Mouse (Mus musculus) urinary bladder, postnatal 10 days (tissue): Measurements from ENCODE around the gene Slc8a2.

Experiments
- DNase-seq: peaks from one replicate; pipeline ENCODE4 v3.0.0; 2022; ENCODE audit warnings: low spot score

Gene Slc8a2

GRCm38 (mm10) chr7:16125829-16126228 is 3.8 kb upstream of the Slc8a2 start:
- DNase-seq: no peak

- DNase-seq: no peak
Measured at GRCm38 (mm10) chr7:16128344-16128743, 1.3 kb upstream of the Slc8a2 start.

DNA sequence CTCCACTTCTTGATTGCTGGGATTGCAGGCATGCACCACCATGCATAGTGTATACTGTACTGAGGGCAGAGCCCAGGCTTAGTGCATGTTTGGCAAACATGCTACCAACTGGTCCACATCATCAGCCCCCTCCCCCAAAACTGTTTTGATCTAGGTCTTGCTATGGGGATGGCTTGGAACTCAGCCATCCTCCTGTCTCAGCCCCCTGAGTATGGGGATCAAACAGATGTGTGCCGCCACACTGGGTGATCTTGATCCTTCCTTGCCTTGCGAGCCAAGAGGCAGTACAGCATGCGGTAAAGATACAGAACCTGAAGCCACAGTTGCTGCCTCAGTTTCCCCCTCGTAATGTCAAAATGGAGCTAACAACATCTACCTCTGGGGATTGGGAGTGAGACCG is 727 bp upstream of the Slc8a2 start:
- no peak for DNase-seq

- no peak for DNase-seq
Measured at GRCm38 (mm10) chr7:16129846-16130691, 443 bp downstream of the Slc8a2 start.

- DNase-seq: no peak
Measured at GRCm38 (mm10) chr7:16130956-16131634, 1.5 kb downstream of the Slc8a2 start.

DNA sequence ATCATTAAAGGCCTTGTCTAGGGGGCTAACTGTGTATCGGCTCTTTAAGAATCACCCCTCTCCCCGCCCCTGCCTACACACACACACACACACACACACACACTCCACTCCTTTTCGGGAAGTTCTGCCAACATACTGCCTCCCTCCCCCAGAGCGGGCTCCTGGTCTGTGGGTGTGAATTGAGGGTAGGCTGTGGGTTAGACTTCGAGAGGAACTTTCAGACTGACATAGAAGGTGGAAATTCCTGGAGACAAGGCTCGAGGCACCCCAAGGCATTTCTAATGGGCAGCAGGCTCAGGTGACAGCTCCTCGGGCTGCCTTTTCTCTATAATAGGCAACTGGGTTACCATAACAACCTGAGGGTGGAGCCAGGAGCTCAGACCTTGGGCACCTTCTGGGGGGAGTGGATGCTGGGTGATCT is 2.5 kb downstream of the Slc8a2 start:
- DNase-seq: no peak

DNA sequence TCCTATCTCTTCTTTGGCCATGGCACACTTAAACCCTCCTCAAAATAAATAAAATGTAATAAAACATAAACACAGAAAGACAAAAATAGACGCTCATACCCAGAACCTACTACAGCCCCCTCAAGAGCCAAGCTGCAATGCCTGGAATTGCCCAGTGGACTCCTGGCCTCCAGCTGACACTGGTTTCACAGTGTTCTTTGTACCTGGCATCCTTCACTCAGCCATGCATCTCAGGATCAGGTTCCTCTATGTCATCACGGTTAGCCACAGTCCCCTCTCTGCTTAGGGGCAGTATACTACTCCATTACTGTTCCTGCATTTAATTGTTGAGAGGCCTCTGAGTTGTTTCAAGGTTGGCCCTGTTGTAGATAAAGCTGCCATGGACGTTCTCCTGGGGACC is 3.3 kb downstream of the Slc8a2 start:
- no peak for DNase-seq

DNA sequence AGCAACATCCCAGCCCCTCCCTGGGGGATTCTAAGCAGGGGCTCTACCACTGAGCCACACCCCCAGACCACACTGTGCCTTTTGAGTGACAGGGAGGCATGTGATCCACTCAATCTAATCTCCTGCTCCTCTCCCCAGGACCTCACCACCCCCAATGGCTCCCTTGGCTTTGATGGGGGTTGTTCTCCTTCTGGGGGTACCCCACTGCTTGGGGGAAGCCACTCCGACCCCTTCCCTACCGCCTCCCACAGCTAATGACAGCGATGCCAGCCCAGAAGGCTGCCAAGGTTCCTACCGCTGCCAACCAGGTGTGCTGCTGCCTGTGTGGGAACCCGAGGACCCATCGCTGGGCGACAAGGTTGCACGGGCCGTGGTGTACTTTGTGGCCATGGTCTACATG is 4.1 kb downstream of the Slc8a2 start:
- no peak for DNase-seq

- DNase-seq: no peak
Measured at GRCm38 (mm10) chr7:16134951-16135392, 5.3 kb downstream of the Slc8a2 start.

- DNase-seq: no peak
Measured at GRCm38 (mm10) chr7:16146489-16147410, 17.1 kb downstream of the Slc8a2 start.

- DNase-seq: no peak
Measured at GRCm38 (mm10) chr7:16147643-16148042, 18.0 kb downstream of the Slc8a2 start.

- DNase-seq: no peak
Measured at GRCm38 (mm10) chr7:16149241-16149640, 19.6 kb downstream of the Slc8a2 start.

DNA sequence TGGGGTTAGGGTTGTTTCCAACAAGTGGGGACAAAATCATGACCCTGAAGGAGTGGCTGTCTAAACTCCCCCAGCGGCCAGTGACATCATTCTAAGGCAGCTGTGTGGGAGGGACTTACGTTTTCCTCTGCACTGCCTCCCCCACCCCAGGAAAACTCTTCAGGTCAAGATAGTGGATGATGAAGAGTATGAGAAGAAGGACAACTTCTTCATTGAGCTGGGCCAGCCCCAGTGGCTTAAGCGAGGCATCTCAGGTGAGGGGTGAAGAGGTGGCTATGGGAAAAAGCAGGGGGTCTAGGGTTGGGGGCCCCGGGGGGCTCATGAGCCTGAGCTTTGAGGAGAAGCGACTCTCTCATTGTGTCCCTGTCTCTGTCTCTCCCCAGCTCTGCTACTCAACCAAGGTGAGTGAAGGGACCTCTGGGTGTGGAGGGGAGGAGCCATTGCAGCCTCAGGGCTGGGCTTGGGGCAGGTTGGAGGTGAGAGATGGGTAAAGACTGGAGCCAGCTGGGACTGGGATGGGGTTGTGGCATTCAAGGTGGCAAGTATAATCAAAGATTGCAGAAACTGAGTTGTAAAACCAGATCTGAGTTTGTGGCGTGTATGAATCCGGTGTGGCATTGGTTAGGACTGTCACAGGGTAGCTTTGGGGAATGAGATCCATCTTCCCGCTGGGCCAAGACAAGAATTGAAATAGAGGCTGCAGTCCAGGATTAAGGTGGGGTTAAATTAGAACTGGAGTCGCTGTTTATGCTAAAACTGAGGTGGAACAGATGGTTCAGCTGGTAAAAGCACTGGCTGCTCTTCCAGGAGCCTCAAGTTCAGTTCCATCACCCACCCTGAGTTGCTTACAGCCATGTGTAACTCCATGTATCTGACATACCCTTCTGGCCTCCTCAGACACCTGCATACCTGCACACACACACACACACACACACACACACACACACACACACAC is 20.8 kb downstream of the Slc8a2 start:
- DNase-seq: no peak

GRCm38 (mm10) chr7:16153522-16153921 is 23.9 kb downstream of the Slc8a2 start:
- no peak for DNase-seq

DNA sequence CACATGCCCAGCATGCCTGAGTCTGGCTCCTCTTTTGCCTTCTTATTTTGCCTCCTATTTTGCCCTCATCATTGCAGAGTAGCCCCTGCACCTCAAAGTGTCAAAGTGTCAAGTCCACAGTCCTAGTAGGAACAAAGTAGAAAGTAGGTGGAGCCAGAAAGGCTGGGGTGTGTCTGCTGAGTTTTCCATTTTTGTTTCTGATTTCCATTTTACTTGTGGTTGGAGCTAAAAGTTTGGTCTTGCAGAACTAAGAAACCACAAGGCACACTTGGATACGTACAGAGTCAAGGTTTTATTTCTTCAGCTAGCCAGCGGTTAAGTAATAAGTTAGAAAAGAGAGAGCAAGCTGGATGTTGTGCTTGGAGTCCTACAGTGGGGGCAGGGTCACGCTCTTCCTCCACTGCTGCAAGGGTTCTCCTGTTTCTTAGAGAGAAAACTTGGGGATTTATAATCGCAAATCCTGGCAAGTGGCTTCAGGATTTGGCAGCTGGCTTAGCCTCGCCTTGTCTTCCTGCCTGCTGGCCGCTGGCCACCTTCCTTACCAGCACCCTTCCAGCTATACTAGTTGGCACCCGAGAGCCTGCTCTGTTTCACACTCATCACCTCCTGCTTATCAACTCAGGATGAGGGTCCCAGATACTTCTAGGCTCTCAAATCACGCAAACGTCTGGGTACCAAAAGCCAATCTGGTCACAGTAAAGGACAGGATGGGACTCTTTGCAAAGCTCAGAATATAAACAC is 25.7 kb downstream of the Slc8a2 start:
- no peak for DNase-seq

- no peak for DNase-seq
Measured at GRCm38 (mm10) chr7:16156105-16156714, 26.6 kb downstream of the Slc8a2 start.

DNA sequence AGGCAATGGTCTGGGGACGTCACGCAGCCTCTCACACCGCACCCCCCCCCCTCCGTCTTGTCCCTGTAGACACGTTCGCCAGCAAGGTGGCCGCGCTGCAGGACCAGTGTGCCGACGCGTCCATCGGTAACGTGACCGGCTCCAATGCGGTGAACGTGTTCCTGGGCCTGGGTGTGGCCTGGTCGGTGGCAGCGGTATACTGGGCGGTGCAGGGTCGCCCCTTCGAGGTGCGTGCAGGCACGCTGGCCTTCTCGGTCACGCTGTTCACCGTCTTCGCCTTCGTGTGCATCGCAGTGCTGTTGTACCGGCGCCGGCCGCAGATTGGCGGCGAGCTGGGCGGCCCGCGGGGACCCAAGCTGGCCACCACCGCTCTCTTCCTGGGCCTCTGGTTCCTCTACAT is 29.1 kb downstream of the Slc8a2 start:
- DNase-seq: no peak

DNA sequence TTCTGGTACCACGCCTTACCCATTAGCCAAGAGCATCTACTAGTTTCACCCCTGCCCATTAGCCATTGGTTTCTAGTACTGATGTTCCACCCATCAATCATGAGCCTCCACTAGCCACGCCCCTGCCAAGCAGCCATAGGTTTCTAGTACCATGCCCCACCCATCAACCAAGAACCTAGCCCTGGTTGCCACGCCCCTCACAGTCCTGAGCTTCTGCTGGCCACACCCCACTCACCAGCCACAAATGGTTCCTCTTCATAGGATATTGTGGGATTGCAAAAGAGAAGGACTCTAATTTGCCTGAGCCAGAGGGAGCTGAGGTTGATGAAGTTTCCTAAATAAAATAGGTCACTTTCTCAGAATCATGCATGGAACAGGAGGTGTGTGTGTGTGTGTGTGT is 31.1 kb downstream of the Slc8a2 start:
- no peak for DNase-seq

DNA sequence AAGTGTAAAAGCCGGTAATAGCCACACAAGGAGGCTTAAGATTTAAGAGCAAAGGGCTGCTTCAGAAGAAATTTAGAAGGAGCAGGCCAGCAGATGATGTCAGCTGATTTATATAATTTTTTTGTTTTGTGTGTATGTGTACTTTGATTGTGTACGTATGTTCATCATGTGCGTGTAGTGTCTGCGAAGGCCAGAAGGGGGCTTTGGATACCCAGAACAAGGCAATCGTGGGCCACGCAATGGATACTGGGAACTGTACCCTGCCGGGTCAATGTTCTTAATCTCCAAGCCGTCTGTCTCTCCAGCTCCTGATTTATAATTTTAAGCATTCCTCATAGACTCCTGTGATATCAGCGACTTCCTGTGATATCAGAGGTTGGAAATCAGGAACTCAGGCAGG is 31.7 kb downstream of the Slc8a2 start:
- DNase-seq: no peak

DNA sequence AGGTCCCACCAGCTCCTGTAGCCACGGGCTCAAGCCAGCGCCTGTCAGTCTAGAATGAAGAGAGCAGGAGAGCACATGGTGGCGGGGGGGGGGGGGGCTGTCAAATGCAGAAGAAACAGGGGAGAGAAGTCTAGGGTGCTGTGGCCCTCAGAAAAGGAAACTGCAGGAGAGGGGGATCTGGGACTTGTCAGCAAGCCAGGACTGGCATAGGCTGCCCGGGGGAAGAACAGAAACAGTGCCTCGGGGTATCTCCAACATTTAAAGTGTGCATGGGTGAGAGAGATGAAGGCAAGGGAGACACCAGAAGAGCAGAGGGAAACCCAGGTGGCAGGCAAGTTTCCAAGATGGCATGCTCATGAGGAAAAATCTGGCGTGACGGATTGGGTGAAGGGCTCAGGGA is 32.4 kb downstream of the Slc8a2 start:
- no peak for DNase-seq
